Mouse (Mus musculus) limb, embryonic 15.5 days (tissue): ENCODE results near the gene Dapl1. TPM values are rescaled to one million over a fixed set of nuclear protein-coding genes. Genes with fewer than 3 reads are reported as not detected.

ENCODE experiments used
- ATAC-seq: fragments of 200-750 bp; cut with Nextera tagmentation; 2 replicates; pipeline ENCODE4 v1.8.0; 2017; ENCODE audit warnings: low read depth, moderate TSS enrichment; ENCODE audit not compliant: insufficient number of reproducible peaks, low FRiP score, low TSS enrichment
- H3K27ac ChIP-seq: fragments of 300-500 bp; sonication (generic); 2 replicates; pipeline ENCODE4 v1.5.1; 2015; ENCODE audit warnings: moderate library complexity, mild to moderate bottlenecking, inconsistent platforms
- H3K27me3 ChIP-seq: fragments of 300-500 bp; sonication (generic); 2 replicates; pipeline ENCODE4 v1.6.1; 2015; ENCODE audit warnings: inconsistent platforms
- H3K36me3 ChIP-seq: fragments of 300-500 bp; sonication (generic); 2 replicates; pipeline ENCODE4 v1.6.1; 2015; ENCODE audit warnings: inconsistent platforms
- H3K4me1 ChIP-seq: fragments of 300-500 bp; sonication (generic); 2 replicates; pipeline ENCODE4 v1.6.1; 2015; ENCODE audit warnings: inconsistent platforms
- H3K4me2 ChIP-seq: fragments of 300-500 bp; sonication (generic); 2 replicates; pipeline ENCODE4 v1.6.1; 2015; ENCODE audit warnings: mild to moderate bottlenecking, inconsistent platforms
- H3K4me3 ChIP-seq: fragments of 300-500 bp; sonication (generic); 2 replicates; pipeline ENCODE4 v1.5.1; 2015; ENCODE audit warnings: mild to moderate bottlenecking, inconsistent platforms
- H3K9ac ChIP-seq: fragments of 300-500 bp; sonication (generic); 2 replicates; pipeline ENCODE4 v1.6.1; 2015; ENCODE audit warnings: inconsistent platforms
- H3K9me3 ChIP-seq: fragments of 300-500 bp; sonication (generic); 2 replicates; pipeline ENCODE4 v1.6.1; 2016; ENCODE audit warnings: inconsistent platforms
- WGBS: fragments of 180-500 bp; shearing (Covaris S2); methylation state at CpG from one replicate; pipeline ENCODE4 v1.1.7; 2015; 5-methylcytosine and 5-hydroxymethylcytosine counted together
- polyA plus RNA-seq: library from polyadenylated mRNA; unstranded; fragments of >200 nt; fragmentation: Nextera tagmentation; extraction: Ambion mirVana; gene quantifications from 2 replicates; pipeline ENCODE4 v1.2.1, GENCODE M21; 2015

The Dapl1 gene
- 6.0 and 7.7 TPM in 2 replicates for polyA plus RNA-seq

DNA sequence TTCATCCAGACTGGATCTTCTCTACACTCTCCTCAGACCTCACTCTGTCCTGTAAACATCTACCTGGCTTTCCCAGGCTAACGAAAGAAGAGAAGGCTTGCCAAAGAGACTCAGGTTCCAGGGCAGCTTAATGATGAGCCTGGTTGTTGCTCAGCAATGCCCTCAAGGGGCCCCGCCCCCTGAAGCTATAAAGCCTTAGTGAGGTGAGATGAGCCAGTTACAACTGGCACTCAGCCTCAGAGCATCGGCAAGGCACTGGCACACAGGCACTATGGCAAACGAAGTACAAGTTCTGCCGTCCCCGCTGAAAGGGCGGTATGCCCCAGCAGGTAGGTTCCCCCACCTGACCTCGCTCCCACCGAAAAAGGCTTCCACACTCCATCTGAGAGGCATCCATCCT, at the start of gene Dapl1:
Gene Dapl1, plus strand, starts transcription at position 216 of the 400 bp plus-strand sequence.
- no peak for ATAC-seq
- no peaks in the 10 kb centered on the region for H3K4me1 ChIP-seq
- no peaks in the 10 kb centered on the region for H3K9me3 ChIP-seq
- H3K4me3 ChIP-seq, result no peak within 1 kb of the TSS
- WGBS, result 46% methylated on average over 9 of the region's 9 CpGs
- no peak within 1 kb of the TSS for H3K27ac ChIP-seq
- H3K36me3 ChIP-seq, result no peaks in the 10 kb centered on the region
- H3K4me2 ChIP-seq, result no peak within 1 kb of the TSS
- H3K9ac ChIP-seq, result no peak within 1 kb of the TSS
- H3K27me3 ChIP-seq, result no peaks in the 10 kb centered on the region

DNA sequence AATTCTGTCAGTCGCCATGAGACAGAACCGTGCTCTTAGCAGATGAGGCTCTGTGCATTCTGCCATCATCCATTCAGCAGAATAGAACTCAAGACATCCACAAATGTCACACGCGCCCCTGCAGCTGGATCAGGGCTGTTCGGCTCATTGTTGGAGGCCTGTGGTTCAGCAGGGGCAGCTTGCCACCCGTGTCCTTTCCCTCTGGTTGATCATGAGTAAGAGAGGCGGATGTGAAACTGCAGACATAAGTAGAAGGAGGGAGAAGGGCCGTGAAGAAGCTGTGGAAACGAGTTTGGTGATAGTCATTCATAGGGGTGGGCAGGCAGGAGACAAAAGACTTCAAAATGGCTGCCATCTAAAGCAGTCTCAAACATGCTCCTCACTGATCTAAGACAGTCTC, 49.6 kb upstream of the Dapl1 start:
- no peak overlapping the region for H3K27ac ChIP-seq
- H3K4me3 ChIP-seq, result no peak overlapping the region
- H3K9ac ChIP-seq, result no peak overlapping the region
- H3K4me1 ChIP-seq, result peaks cover 28% of the 10 kb centered on the region
- no peaks in the 10 kb centered on the region for H3K27me3 ChIP-seq
- WGBS, result 87% methylated on average over 9 of the region's 9 CpGs
- H3K9me3 ChIP-seq, result no peaks in the 10 kb centered on the region
- H3K36me3 ChIP-seq, result no peaks in the 10 kb centered on the region
- H3K4me2 ChIP-seq, result no peak overlapping the region
- no peak for ATAC-seq

DNA sequence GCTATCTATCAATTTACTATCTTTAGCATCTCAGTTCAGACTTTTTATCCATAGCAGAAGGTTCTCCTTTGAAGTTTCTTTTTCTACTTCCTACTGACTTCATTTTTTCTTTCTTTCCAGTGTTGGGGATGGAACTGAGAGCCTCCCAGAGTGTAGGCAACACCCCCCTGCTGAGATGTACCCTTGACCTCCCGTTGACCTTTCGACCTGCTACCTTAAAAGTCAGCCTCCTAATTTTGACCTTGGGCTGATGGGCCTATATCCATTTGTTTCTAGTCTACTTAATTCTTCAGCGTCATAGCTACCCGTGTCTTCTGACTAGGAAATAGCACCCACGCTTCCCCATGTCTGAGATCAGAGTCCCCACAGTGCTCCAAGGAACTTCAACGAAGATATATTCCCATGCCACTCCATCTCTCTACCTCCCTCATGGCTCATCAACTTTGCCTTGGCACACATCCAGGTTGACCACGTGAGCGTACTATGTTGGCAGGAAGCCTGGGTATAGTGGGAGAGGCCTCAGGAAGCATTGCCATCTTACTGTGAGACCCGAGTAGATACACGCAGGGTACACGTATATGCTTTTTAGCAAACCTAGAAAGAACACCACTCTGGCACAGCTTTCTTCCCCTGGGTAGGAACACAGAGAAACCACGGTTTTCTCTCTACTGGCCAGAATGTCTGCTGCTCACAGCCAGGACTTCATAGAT, 46.6 kb upstream of the Dapl1 start:
- Histone ChIP-seq H3K4me1 (peaks cover 15% of the 10 kb centered on the region), H3K4me3 (no peak overlapping the region), H3K36me3 (no peaks in the 10 kb centered on the region), H3K9me3 (no peaks in the 10 kb centered on the region), H3K27ac (peak overlapping the region; percentile 63), H3K27me3 (no peaks in the 10 kb centered on the region), H3K9ac (no peak overlapping the region), H3K4me2 (peak overlapping the region; percentile 38)
- ATAC-seq, result no peak
- WGBS, result 46% methylated on average over 12 of the region's 12 CpGs

DNA sequence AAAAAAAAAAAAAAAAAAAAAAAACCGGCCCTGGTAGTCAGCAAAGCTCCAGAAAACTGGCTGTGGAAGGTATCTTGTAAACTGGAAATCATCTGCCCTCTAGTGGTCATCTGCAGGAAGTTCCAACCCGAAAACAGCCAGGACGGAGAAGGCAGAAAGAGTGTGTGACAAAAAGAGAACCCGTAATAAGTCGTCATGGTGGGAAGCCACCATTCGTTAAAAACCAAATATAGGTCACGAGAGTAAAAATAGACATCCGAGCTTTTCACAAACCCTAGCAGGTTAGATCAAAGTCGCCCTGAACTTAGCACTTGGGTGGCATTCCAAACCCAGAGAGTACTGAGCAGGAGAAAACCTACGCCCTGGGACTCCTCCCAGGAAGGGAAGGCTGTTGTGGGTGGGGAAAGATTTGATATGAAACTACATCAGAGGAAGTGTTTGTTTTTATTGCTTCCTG, 45.9 kb upstream of the Dapl1 start:
- Histone ChIP-seq H3K36me3 (no peaks in the 10 kb centered on the region), H3K27me3 (no peaks in the 10 kb centered on the region), H3K27ac (no peak overlapping the region), H3K4me3 (peak overlapping the region; percentile 16), H3K4me2 (peak overlapping the region; percentile 38), H3K9ac (no peak overlapping the region), H3K9me3 (no peaks in the 10 kb centered on the region), H3K4me1 (peaks cover 15% of the 10 kb centered on the region)
- WGBS, result 9% methylated on average over 10 of the region's 10 CpGs
- no peak for ATAC-seq

DNA sequence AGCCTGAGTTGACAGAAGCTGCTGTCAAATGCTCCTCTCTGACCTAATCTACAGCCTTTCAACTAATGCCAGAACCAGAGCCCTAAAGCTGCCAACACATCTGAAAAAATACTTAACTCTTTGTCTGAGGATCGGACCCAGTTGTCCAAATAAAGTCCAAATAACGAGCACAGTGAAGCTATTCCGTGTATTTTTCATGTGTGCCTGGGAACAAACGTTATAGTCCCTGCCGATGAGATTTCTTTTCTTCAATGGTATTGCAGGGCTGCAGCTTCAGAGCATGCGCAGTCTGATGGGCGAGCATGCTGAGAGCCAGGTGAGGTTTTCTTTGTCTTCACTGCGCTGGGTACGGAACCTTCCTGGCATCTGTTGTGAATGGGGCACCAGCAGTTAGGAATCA, 44.6 kb upstream of the Dapl1 start:
- no peaks in the 10 kb centered on the region for H3K27me3 ChIP-seq
- no peak overlapping the region for H3K9ac ChIP-seq
- H3K27ac ChIP-seq, result no peak overlapping the region
- 68% methylated on average over 9 of the region's 9 CpGs for WGBS
- no peak for ATAC-seq
- H3K9me3 ChIP-seq, result no peaks in the 10 kb centered on the region
- no peak overlapping the region for H3K4me3 ChIP-seq
- peaks cover 15% of the 10 kb centered on the region for H3K4me1 ChIP-seq
- H3K4me2 ChIP-seq, result no peak overlapping the region
- H3K36me3 ChIP-seq, result no peaks in the 10 kb centered on the region

DNA sequence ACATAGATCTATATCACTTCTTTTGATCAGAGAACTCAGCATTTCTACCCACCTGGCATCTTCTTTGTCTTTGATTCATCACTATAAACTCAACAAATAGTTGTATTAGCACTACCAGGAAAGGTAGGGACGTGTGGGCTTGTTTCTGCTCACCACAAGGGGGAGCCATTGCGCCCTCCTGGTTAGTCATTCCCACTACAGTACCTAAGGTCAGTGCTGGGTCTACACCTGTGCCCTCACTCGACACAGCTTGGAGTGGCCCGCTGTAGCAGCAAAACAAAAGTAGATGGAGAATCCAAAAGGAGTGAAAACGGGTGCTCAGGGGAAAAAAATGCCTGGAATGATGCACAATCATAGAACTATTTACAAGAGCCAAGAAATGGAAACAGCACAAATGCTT, 44.0 kb upstream of the Dapl1 start:
- no peak overlapping the region for H3K9ac ChIP-seq
- ATAC-seq, result no peak
- no peak overlapping the region for H3K4me2 ChIP-seq
- no peaks in the 10 kb centered on the region for H3K36me3 ChIP-seq
- 27% methylated on average over 5 of the region's 5 CpGs for WGBS
- no peaks in the 10 kb centered on the region for H3K9me3 ChIP-seq
- H3K27ac ChIP-seq, result no peak overlapping the region
- H3K4me1 ChIP-seq, result peaks cover 15% of the 10 kb centered on the region
- H3K27me3 ChIP-seq, result no peaks in the 10 kb centered on the region
- H3K4me3 ChIP-seq, result no peak overlapping the region

DNA sequence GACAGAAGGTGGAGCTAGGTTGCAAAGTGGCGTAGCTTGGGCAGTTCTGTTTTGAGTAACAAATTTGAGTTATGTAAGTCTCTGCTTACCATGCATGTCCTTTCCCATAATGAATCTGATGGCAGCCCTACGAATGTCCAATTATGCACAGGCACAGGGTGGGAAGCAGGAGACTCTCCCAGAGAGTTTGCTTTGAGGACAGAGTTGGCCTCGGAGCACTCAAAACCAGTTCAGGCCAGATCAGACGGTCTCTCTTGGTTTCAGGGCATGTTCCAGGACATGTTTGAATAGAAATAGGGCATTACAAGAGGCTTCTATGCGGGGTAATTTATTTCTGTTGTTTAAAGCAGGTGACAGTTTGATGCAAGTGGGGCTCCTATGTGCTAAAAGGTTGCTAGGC, 42.8 kb upstream of the Dapl1 start:
- Histone ChIP-seq H3K4me2 (no peak overlapping the region), H3K36me3 (no peaks in the 10 kb centered on the region), H3K4me1 (peaks cover 15% of the 10 kb centered on the region), H3K27ac (no peak overlapping the region), H3K9ac (no peak overlapping the region), H3K27me3 (no peaks in the 10 kb centered on the region), H3K9me3 (no peaks in the 10 kb centered on the region), H3K4me3 (no peak overlapping the region)
- no peak for ATAC-seq
- 78% methylated on average over 5 of the region's 5 CpGs for WGBS

DNA sequence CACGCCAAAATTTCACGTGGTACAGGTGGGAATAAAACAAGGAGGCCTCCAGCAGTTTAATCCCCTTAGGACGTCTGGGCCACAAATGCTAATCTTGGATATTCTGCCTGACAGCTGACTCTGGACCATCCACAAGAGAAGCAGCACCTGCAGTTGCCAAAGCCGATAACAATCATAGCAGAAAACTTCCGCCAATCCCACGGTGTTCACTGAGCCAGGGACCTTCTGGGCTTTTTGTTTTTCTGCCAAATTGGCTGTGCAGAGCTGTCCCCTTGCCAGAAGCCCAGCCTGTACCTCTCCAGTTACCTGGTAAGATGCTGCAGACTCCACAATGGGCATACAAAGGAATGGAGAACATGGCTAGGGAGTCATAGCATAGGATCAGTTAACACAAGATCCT, 37.8 kb upstream of the Dapl1 start:
- H3K27ac ChIP-seq, result no peak overlapping the region
- no peak overlapping the region for H3K4me3 ChIP-seq
- 43% methylated on average over 6 of the region's 6 CpGs for WGBS
- no peaks in the 10 kb centered on the region for H3K4me1 ChIP-seq
- H3K9ac ChIP-seq, result no peak overlapping the region
- no peak overlapping the region for H3K4me2 ChIP-seq
- no peak for ATAC-seq
- H3K9me3 ChIP-seq, result no peaks in the 10 kb centered on the region
- no peaks in the 10 kb centered on the region for H3K27me3 ChIP-seq
- no peaks in the 10 kb centered on the region for H3K36me3 ChIP-seq

DNA sequence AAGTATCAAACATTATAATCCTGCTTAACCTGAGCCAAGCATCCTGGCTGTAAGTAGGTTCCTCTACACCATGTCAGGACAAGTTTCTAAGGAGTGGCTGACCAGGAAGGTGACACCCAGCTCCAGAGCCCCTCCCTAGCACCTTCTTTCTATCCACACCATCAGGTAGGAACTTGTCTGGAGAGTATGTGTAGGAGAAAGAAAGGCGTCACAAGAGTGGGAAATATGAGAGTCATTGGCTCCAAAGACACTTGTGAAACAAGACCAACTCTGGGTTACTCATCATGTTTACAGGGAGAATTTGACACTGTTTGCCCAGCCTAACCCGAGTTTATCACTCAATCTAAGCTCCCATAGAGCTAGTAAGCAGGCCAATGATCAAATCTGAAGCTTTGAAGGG, 36.7 kb upstream of the Dapl1 start:
- 60% methylated on average over 2 of the region's 2 CpGs for WGBS

DNA sequence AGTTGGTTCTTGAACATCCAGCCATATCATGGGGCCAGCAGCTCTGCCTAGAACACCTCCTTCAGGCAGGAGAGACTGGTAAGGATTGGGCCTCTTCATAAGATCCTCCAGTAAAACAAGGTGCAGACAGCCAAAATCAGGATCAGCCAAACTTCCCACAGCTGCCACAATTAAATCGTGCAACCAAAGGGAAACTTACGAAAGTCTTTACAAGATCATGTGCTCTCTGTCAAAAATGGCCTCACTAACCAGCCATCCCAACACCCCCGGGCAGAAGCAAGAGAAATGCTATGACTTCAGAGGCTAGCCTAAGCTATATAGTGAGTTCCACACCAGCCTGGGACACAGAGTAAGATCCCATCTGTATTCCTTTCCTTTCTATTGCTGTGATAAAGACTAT, 35.9 kb upstream of the Dapl1 start:
- Histone ChIP-seq H3K4me3 (no peak overlapping the region), H3K9ac (no peak overlapping the region), H3K4me1 (no peaks in the 10 kb centered on the region), H3K36me3 (no peaks in the 10 kb centered on the region), H3K27me3 (no peaks in the 10 kb centered on the region), H3K27ac (no peak overlapping the region), H3K9me3 (no peaks in the 10 kb centered on the region), H3K4me2 (no peak overlapping the region)
- ATAC-seq, result no peak
- WGBS, result 75% methylated on average over 3 of the region's 3 CpGs

More for the DNA sequence above, 36.7 kb upstream of the Dapl1 start:
- H3K9me3 ChIP-seq, result no peaks in the 10 kb centered on the region
- H3K9ac ChIP-seq, result no peak overlapping the region
- no peak overlapping the region for H3K4me3 ChIP-seq
- no peaks in the 10 kb centered on the region for H3K4me1 ChIP-seq
- H3K4me2 ChIP-seq, result no peak overlapping the region
- H3K27ac ChIP-seq, result peak overlapping the region; percentile 6; the same call in 1 of the 2 replicates
- no peak for ATAC-seq
- no peaks in the 10 kb centered on the region for H3K36me3 ChIP-seq
- H3K27me3 ChIP-seq, result no peaks in the 10 kb centered on the region

DNA sequence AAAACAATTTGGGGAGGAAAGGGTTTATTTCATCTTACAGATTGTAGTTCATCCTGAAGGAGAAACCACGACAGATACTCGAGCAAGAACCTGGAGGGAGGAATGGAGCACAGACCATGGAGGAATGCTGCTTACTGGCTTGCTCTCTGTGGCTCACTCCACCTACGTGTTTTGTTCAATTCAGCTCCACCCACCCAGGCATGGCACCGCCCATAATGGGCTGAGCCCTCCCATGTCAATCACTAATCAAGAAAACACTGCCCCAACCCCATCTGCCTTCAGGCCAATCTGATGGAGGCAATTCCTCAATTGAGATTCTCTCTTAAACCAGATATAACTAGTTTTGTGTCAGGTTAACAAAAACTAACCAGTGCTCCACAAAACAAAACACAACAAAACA, 35.5 kb upstream of the Dapl1 start:
- ATAC-seq, result no peak
- H3K27me3 ChIP-seq, result no peaks in the 10 kb centered on the region
- no peak overlapping the region for H3K4me2 ChIP-seq
- no peak overlapping the region for H3K27ac ChIP-seq
- H3K4me3 ChIP-seq, result no peak overlapping the region
- no peaks in the 10 kb centered on the region for H3K36me3 ChIP-seq
- no peaks in the 10 kb centered on the region for H3K9me3 ChIP-seq
- H3K4me1 ChIP-seq, result no peaks in the 10 kb centered on the region
- WGBS, result 64% methylated on average over 4 of the region's 4 CpGs
- no peak overlapping the region for H3K9ac ChIP-seq

DNA sequence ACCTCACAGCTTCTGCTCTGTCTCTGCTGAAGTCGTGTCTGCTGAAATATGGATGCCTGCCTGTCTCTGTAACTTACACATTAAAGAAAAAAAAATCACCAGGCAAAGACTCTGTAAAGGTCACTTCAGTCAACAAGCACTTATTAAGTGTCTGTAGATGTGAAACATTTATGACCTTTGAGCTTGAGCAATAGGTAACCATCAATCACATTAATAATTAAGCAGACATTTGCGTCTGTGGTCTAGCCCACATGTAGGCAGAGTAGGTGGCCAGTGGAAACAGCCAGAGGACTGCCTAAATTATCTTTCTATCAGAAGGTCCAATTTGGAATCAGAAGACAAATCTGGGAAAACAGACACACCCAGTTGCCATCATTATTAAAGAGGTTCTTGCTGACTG, 32.8 kb upstream of the Dapl1 start:
- H3K4me1 ChIP-seq, result no peaks in the 10 kb centered on the region
- 57% methylated on average over 2 of the region's 2 CpGs for WGBS

DNA sequence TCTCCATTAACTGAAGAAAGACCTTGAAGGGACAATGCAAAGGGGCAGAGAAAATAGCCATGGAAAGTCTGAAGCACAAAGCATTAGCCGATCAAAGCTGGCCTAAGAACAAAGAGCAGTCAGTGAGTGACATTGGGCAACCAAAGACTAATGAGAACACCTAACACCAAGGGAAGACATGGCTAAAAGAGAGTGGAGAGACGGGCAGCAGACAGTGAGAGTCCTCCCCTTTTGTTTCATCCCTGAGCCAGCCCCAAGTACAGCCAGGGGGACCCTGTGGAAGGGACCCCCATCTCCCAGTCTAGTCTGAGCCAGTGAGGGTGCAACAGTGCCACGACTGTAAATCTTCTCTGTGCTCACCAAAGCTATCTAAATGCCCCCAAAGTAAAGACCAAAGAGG, 32.4 kb upstream of the Dapl1 start:
- ATAC-seq, result no peak
- no peak overlapping the region for H3K4me3 ChIP-seq
- no peaks in the 10 kb centered on the region for H3K36me3 ChIP-seq
- no peak overlapping the region for H3K27ac ChIP-seq
- WGBS, result 68% methylated on average over 3 of the region's 3 CpGs
- H3K9me3 ChIP-seq, result no peaks in the 10 kb centered on the region
- no peak overlapping the region for H3K9ac ChIP-seq
- H3K27me3 ChIP-seq, result no peaks in the 10 kb centered on the region
- no peaks in the 10 kb centered on the region for H3K4me1 ChIP-seq
- H3K4me2 ChIP-seq, result no peak overlapping the region

More for the DNA sequence above, 32.8 kb upstream of the Dapl1 start:
- H3K27me3 ChIP-seq, result no peaks in the 10 kb centered on the region
- no peaks in the 10 kb centered on the region for H3K36me3 ChIP-seq
- ATAC-seq, result no peak
- H3K4me3 ChIP-seq, result no peak overlapping the region
- H3K9ac ChIP-seq, result no peak overlapping the region
- no peak overlapping the region for H3K4me2 ChIP-seq
- no peak overlapping the region for H3K27ac ChIP-seq
- H3K9me3 ChIP-seq, result no peaks in the 10 kb centered on the region
